Mouse (Mus musculus): ENCODE results near the gene Dnaja1. TPM values are rescaled to one million over a fixed set of nuclear protein-coding genes. Genes with fewer than 3 reads are reported as not detected.

The Dnaja1 gene
- 1,110 TPM for polyA plus RNA-seq (2014; fragmentation: Illumina TruSeq; extraction: RNeasy Lipid Tissue Mini Kit (QIAGEN cat#74804); ENCODE audit: low read depth, low replicate concordance)

GRCm38 (mm10) chr4:40722011-40722666 lies at the start of gene Dnaja1:
TSS of gene Dnaja1 (plus strand) at chr4:40722150.

GRCm38 (mm10) chr4:40702797-40703709 lies 18.9 kb upstream of the Dnaja1 start, which contains the start of gene Aptx:
TSS of gene Aptx (minus strand) at chr4:40703194.

GRCm38 (mm10) chr4:40757780-40758420 lies 36.0 kb downstream of the Dnaja1 start, which contains the start of gene Smu1:
TSS of gene Smu1 (minus strand) at chr4:40757923.

Other genes with a start within 250 kb of the Dnaja1 start
- 0.69 TPM for gene Tmem215, start 250.0 kb upstream of the Dnaja1 start, polyA plus RNA-seq (2014; fragmentation: Illumina TruSeq; extraction: RNeasy Lipid Tissue Mini Kit (QIAGEN cat#74804); ENCODE audit: low read depth, low replicate concordance)
- gene Aptx, start 19.0 kb upstream of the Dnaja1 start, polyA plus RNA-seq (2014; fragmentation: Illumina TruSeq; extraction: RNeasy Lipid Tissue Mini Kit (QIAGEN cat#74804); ENCODE audit: low read depth, low replicate concordance): 5.0 TPM
- gene Smu1, start 35.8 kb downstream of the Dnaja1 start, polyA plus RNA-seq (2014; fragmentation: Illumina TruSeq; extraction: RNeasy Lipid Tissue Mini Kit (QIAGEN cat#74804); ENCODE audit: low read depth, low replicate concordance): 126 TPM
- 24.7 TPM for gene B4galt1, start 131.9 kb downstream of the Dnaja1 start, polyA plus RNA-seq (2014; fragmentation: Illumina TruSeq; extraction: RNeasy Lipid Tissue Mini Kit (QIAGEN cat#74804); ENCODE audit: low read depth, low replicate concordance)
- gene Spink4, start 197.9 kb downstream of the Dnaja1 start, polyA plus RNA-seq (2014; fragmentation: Illumina TruSeq; extraction: RNeasy Lipid Tissue Mini Kit (QIAGEN cat#74804); ENCODE audit: low read depth, low replicate concordance): not detected
- gene Bag1, start 226.1 kb downstream of the Dnaja1 start, polyA plus RNA-seq (2014; fragmentation: Illumina TruSeq; extraction: RNeasy Lipid Tissue Mini Kit (QIAGEN cat#74804); ENCODE audit: low read depth, low replicate concordance): 676 TPM
- gene Chmp5, start 226.3 kb downstream of the Dnaja1 start, polyA plus RNA-seq (2014; fragmentation: Illumina TruSeq; extraction: RNeasy Lipid Tissue Mini Kit (QIAGEN cat#74804); ENCODE audit: low read depth, low replicate concordance): 268 TPM
- gene Nfx1, start 248.8 kb downstream of the Dnaja1 start, polyA plus RNA-seq (2014; fragmentation: Illumina TruSeq; extraction: RNeasy Lipid Tissue Mini Kit (QIAGEN cat#74804); ENCODE audit: low read depth, low replicate concordance): 38.6 TPM

Data from kidney, adult 10 weeks (tissue).